Mouse (Mus musculus): Measurements from ENCODE around the gene Aldh1l1. TPM values are rescaled to one million over a fixed set of nuclear protein-coding genes. Genes with fewer than 3 reads are reported as not detected.

The Aldh1l1 gene
- polyA plus RNA-seq, 1 experiment from 2014 or later: 8.8 TPM

GRCm38 (mm10) chr6:90539271-90539670, 53.0 kb downstream of the Aldh1l1 start:
- Histone ChIP-seq H3K36me3 (no peaks in the 10 kb centered on the region), H3K27me3 (no peaks in the 10 kb centered on the region; the same call in 1 of the 2 replicates), H3K4me2 (replicated peaks) (no peak overlapping the region), H3K4me3 (no peak overlapping the region), H3K27ac (replicated peaks) (no peak overlapping the region), H3K9ac (replicated peaks) (no peak overlapping the region), H3K9me3 (no peaks in the 10 kb centered on the region), H3K4me1 (peaks cover 17% of the 10 kb centered on the region; the same call in 1 of the 2 replicates)
- no peak for ATAC-seq (ENCODE audit: low FRiP score, low read depth)
- 96% methylated on average over 4 of the region's 4 CpGs for WGBS

- Histone ChIP-seq H3K4me2 (replicated peaks) (no peak overlapping the region), H3K27ac (replicated peaks) (peak overlapping the region; percentile 79), H3K4me3 (no peak overlapping the region), H3K27me3 (no peaks in the 10 kb centered on the region; the same call in 1 of the 2 replicates), H3K9me3 (no peaks in the 10 kb centered on the region), H3K9ac (replicated peaks) (no peak overlapping the region), H3K4me1 (peaks cover 17% of the 10 kb centered on the region; the same call in 1 of the 2 replicates), H3K36me3 (no peaks in the 10 kb centered on the region)
- ATAC-seq (ENCODE audit: low FRiP score, low read depth): no peak
- WGBS: 100% methylated on average over 1 of the region's 1 CpGs
Measured at GRCm38 (mm10) chr6:90540520-90540919, 54.3 kb downstream of the Aldh1l1 start.

GRCm38 (mm10) chr6:90541367-90541772, 55.1 kb downstream of the Aldh1l1 start:
- Histone ChIP-seq H3K27ac (replicated peaks) (peak overlapping the region; percentile 79), H3K4me2 (replicated peaks) (no peak overlapping the region), H3K36me3 (no peaks in the 10 kb centered on the region), H3K4me3 (no peak overlapping the region), H3K9ac (replicated peaks) (no peak overlapping the region), H3K27me3 (no peaks in the 10 kb centered on the region; the same call in 1 of the 2 replicates), H3K9me3 (no peaks in the 10 kb centered on the region), H3K4me1 (peaks cover 17% of the 10 kb centered on the region; the same call in 1 of the 2 replicates)
- WGBS: 26% methylated on average over 5 of the region's 5 CpGs
- ATAC-seq (ENCODE audit: low FRiP score, low read depth): peak; percentile 68

- Histone ChIP-seq H3K27me3 (peaks cover 7% of the 10 kb centered on the region; the same call in 1 of the 2 replicates), H3K4me3 (no peak overlapping the region), H3K4me2 (replicated peaks) (no peak overlapping the region), H3K9me3 (no peaks in the 10 kb centered on the region), H3K27ac (replicated peaks) (no peak overlapping the region), H3K4me1 (peaks cover 17% of the 10 kb centered on the region; the same call in 1 of the 2 replicates), H3K36me3 (no peaks in the 10 kb centered on the region), H3K9ac (replicated peaks) (no peak overlapping the region)
- no peak for ATAC-seq (ENCODE audit: low FRiP score, low read depth)
- 85% methylated on average over 2 of the region's 2 CpGs for WGBS
Measured at GRCm38 (mm10) chr6:90544433-90544832, 58.2 kb downstream of the Aldh1l1 start.

DNA sequence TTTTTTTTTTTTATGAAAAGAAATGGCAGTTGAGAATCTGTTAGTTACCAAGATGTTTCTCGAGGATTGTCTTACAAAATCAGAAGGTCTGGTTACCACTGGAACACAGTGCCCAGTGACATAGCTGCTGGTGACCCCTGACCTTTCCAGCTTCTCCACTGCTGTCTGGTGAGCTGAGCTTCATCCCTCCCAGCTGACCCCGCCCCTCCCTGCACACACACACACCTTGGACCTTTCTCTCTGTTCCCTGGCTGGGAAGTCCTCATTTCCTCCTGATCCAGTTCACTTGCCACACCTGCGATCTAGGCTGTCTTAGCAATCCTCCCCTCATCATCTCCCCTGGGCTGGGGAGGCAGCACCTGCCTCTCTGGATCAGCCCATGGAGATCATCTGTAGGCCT, 60.0 kb downstream of the Aldh1l1 start:
- no peak overlapping the region for H3K4me2 ChIP-seq (replicated peaks)
- no peak for ATAC-seq (ENCODE audit: low FRiP score, low read depth)
- no peak overlapping the region for H3K4me3 ChIP-seq
- H3K27me3 ChIP-seq: peaks cover 22% of the 10 kb centered on the region
- H3K36me3 ChIP-seq: no peaks in the 10 kb centered on the region
- H3K27ac ChIP-seq (replicated peaks): no peak overlapping the region
- H3K9me3 ChIP-seq: no peaks in the 10 kb centered on the region
- H3K9ac ChIP-seq (replicated peaks): no peak overlapping the region
- peaks cover 10% of the 10 kb centered on the region; the same call in 1 of the 2 replicates for H3K4me1 ChIP-seq
- 75% methylated on average over 3 of the region's 3 CpGs for WGBS

- no peak for ATAC-seq (ENCODE audit: low FRiP score, low read depth)
- Histone ChIP-seq H3K27me3 (peaks cover 22% of the 10 kb centered on the region), H3K4me1 (peaks cover 2% of the 10 kb centered on the region; the same call in 1 of the 2 replicates), H3K9me3 (no peaks in the 10 kb centered on the region), H3K4me3 (no peak overlapping the region), H3K9ac (replicated peaks) (no peak overlapping the region), H3K27ac (replicated peaks) (no peak overlapping the region), H3K4me2 (replicated peaks) (no peak overlapping the region), H3K36me3 (no peaks in the 10 kb centered on the region)
- WGBS: 85% methylated on average over 3 of the region's 3 CpGs
Measured at GRCm38 (mm10) chr6:90547041-90547440, 60.8 kb downstream of the Aldh1l1 start.

GRCm38 (mm10) chr6:90550161-90550912, 64.1 kb downstream of the Aldh1l1 start:
- ATAC-seq (ENCODE audit: low FRiP score, low read depth): peak; percentile 79
- no peaks in the 10 kb centered on the region for H3K9me3 ChIP-seq
- H3K27ac ChIP-seq (replicated peaks): no peak overlapping the region
- peak overlapping the region; percentile 29 for H3K4me2 ChIP-seq (replicated peaks)
- H3K9ac ChIP-seq (replicated peaks): no peak overlapping the region
- WGBS: 12% methylated on average over 25 of the region's 25 CpGs
- H3K36me3 ChIP-seq: no peaks in the 10 kb centered on the region
- H3K4me3 ChIP-seq: peak overlapping the region; percentile 4; the same call in 1 of the 2 replicates
- H3K27me3 ChIP-seq: peaks cover 22% of the 10 kb centered on the region; the same call in 1 of the 2 replicates
- H3K4me1 ChIP-seq: no peaks in the 10 kb centered on the region

DNA sequence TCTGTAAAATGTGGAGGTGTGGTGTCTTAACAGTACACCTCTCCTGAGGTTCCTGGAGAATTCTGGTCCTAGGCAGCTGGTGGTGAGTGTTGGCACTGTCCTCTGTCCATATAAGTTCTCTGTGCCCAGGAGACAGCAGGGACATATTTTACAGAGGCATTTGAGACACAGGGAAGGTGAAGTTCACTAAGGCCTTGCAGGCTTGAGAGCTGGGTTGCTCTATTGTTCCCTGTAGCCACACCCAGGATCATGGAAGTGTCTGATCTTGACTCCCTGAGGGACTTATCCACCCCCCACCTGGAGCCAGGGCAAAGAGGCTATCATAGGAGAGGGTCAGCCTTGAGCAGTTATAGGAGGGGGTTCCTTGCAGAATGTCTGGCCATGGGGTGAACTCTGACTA, 65.0 kb downstream of the Aldh1l1 start:
- Histone ChIP-seq H3K4me2 (replicated peaks) (no peak overlapping the region), H3K9me3 (no peaks in the 10 kb centered on the region), H3K4me3 (no peak overlapping the region), H3K27ac (replicated peaks) (no peak overlapping the region), H3K36me3 (no peaks in the 10 kb centered on the region), H3K9ac (replicated peaks) (no peak overlapping the region), H3K27me3 (peaks cover 22% of the 10 kb centered on the region; the same call in 1 of the 2 replicates), H3K4me1 (no peaks in the 10 kb centered on the region)
- ATAC-seq (ENCODE audit: low FRiP score, low read depth): no peak

- Histone ChIP-seq H3K27ac (replicated peaks) (no peak overlapping the region), H3K4me3 (no peak overlapping the region), H3K4me2 (replicated peaks) (no peak overlapping the region), H3K9me3 (no peaks in the 10 kb centered on the region), H3K36me3 (no peaks in the 10 kb centered on the region), H3K27me3 (peaks cover 18% of the 10 kb centered on the region; the same call in 1 of the 2 replicates), H3K9ac (replicated peaks) (no peak overlapping the region), H3K4me1 (no peaks in the 10 kb centered on the region)
- ATAC-seq (ENCODE audit: low FRiP score, low read depth): no peak
Measured at GRCm38 (mm10) chr6:90553197-90553596, 67.0 kb downstream of the Aldh1l1 start.

DNA sequence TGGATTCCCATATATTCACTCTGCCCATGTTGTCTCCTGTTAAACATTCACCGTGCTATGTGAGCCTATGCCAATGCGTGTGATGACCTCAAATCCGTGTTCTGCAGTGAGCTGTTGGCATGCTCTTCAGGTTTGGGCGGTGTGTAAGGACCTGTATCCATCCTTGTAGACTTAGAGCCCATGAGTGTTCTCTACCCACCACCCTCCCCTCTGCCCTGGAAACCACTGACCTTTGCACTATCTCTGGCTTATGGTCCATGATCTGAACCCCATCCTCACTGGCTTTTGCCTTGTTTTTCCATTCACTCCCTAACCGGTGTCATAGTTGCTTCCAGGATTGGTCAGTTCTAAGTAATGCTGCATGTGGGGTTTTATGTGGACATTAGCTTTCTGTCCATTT, 67.5 kb downstream of the Aldh1l1 start:
- WGBS: 88% methylated on average over 5 of the region's 5 CpGs
- no peak for ATAC-seq (ENCODE audit: low FRiP score, low read depth)
- H3K4me3 ChIP-seq: no peak overlapping the region
- H3K4me2 ChIP-seq (replicated peaks): no peak overlapping the region
- no peak overlapping the region for H3K27ac ChIP-seq (replicated peaks)
- H3K9ac ChIP-seq (replicated peaks): no peak overlapping the region
- no peaks in the 10 kb centered on the region for H3K36me3 ChIP-seq
- no peaks in the 10 kb centered on the region for H3K9me3 ChIP-seq
- no peaks in the 10 kb centered on the region for H3K4me1 ChIP-seq
- peaks cover 18% of the 10 kb centered on the region; the same call in 1 of the 2 replicates for H3K27me3 ChIP-seq

DNA sequence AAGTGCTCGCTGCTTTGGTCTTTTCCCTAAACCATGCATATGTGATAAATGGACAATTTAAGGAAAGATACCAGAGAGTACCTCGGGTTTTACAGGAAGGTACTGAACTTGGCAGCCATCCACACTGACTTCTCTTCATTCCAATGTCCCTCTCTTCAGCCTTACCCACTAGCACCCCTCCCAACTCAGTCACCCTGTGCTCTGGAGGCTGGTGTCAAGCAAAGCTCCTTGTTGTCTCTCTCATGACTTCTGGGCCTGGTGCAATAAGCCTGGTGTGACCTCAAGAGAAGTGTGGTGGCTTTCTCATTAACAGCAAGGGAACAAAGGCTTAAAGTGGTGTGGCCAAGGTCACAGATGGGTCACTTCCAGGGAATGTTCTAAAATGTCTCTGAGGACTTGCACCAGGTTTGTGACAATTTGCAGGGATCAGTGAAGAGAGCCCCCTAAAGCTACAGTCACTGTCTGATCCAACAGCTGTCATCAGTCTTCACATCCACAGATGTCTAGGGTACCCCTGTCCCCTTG, 70.4 kb downstream of the Aldh1l1 start:
- H3K9ac ChIP-seq (replicated peaks): no peak overlapping the region
- peaks cover 9% of the 10 kb centered on the region for H3K4me1 ChIP-seq
- WGBS: 71% methylated on average over 2 of the region's 2 CpGs
- H3K36me3 ChIP-seq: no peaks in the 10 kb centered on the region
- no peak overlapping the region for H3K27ac ChIP-seq (replicated peaks)
- no peak overlapping the region for H3K4me3 ChIP-seq
- no peak for ATAC-seq (ENCODE audit: low FRiP score, low read depth)
- H3K27me3 ChIP-seq: no peaks in the 10 kb centered on the region
- H3K4me2 ChIP-seq (replicated peaks): no peak overlapping the region
- no peaks in the 10 kb centered on the region for H3K9me3 ChIP-seq

GRCm38 (mm10) chr6:90557077-90557476, 70.8 kb downstream of the Aldh1l1 start:
- H3K9me3 ChIP-seq: no peaks in the 10 kb centered on the region
- WGBS: 91% methylated on average over 7 of the region's 7 CpGs
- no peak overlapping the region for H3K4me3 ChIP-seq
- no peak for ATAC-seq (ENCODE audit: low FRiP score, low read depth)
- H3K4me2 ChIP-seq (replicated peaks): no peak overlapping the region
- no peaks in the 10 kb centered on the region for H3K36me3 ChIP-seq
- H3K4me1 ChIP-seq: peaks cover 11% of the 10 kb centered on the region
- no peak overlapping the region for H3K9ac ChIP-seq (replicated peaks)
- H3K27me3 ChIP-seq: no peaks in the 10 kb centered on the region
- no peak overlapping the region for H3K27ac ChIP-seq (replicated peaks)

All from midbrain, embryonic 12.5 days (tissue).